Mouse (Mus musculus) midbrain, embryonic 16.5 days (tissue): ENCODE results near the gene Slc6a6. TPM values are rescaled to one million over a fixed set of nuclear protein-coding genes. Genes with fewer than 3 reads are reported as not detected.
A peak's percentile ranks its signal among the peaks of the same experiment; 100 is the strongest.

Experiments
- ATAC-seq: fragments of 200-750 bp; cut with Nextera tagmentation; 2 replicates; pipeline ENCODE4 v1.8.0; 2017; ENCODE audit warnings: moderate TSS enrichment
- H3K27ac ChIP-seq: fragments of 300-500 bp; sonication (generic); 2 replicates; pipeline ENCODE4 v1.5.1; 2014; ENCODE audit warnings: mild to moderate bottlenecking, low read length, mixed read lengths
- H3K27me3 ChIP-seq: fragments of 300-500 bp; sonication (generic); 2 replicates; pipeline ENCODE4 v1.6.1; 2014; ENCODE audit warnings: low read depth, low read length, mixed read lengths; ENCODE audit not compliant: control insufficient read depth, insufficient read depth
- H3K36me3 ChIP-seq: fragments of 300-500 bp; sonication (generic); 2 replicates; pipeline ENCODE4 v1.6.1; 2014; ENCODE audit warnings: mild to moderate bottlenecking, low read length, moderate library complexity, mixed read lengths; ENCODE audit not compliant: control insufficient read depth, insufficient read depth
- H3K4me1 ChIP-seq: fragments of 300-500 bp; sonication (generic); 2 replicates; pipeline ENCODE4 v1.6.1; 2014; ENCODE audit warnings: mild to moderate bottlenecking, low read length, mixed read lengths; ENCODE audit not compliant: control insufficient read depth, insufficient read depth
- H3K4me2 ChIP-seq: fragments of 300-500 bp; sonication (generic); 2 replicates; pipeline ENCODE4 v1.6.1; 2014; ENCODE audit warnings: mild to moderate bottlenecking, low read length, mixed read lengths
- H3K4me3 ChIP-seq: fragments of 300-500 bp; sonication (generic); 2 replicates; pipeline ENCODE4 v1.5.1; 2014; ENCODE audit warnings: low read depth, mild to moderate bottlenecking, low read length, moderate library complexity, mixed read lengths
- H3K9ac ChIP-seq: fragments of 300-500 bp; sonication (generic); 2 replicates; pipeline ENCODE4 v1.6.1; 2014; ENCODE audit warnings: low read depth, low read length, mixed read lengths
- H3K9me3 ChIP-seq: fragments of 300-500 bp; sonication (generic); replicated peaks from 2 replicates; pipeline ENCODE4 v1.6.1; 2014; ENCODE audit warnings: mild to moderate bottlenecking, low read length, mixed read lengths; ENCODE audit not compliant: control insufficient read depth, poor library complexity, severe bottlenecking
- WGBS: fragments of 180-500 bp; shearing (Covaris S2); extraction: QIAGEN DNeasy Blood & Tissue Kit; methylation state at CpG from one replicate; pipeline ENCODE4 v1.1.7; 2014; 5-methylcytosine and 5-hydroxymethylcytosine counted together
- polyA plus RNA-seq: library from polyadenylated mRNA; unstranded; fragments of >200 nt; fragmentation: Nextera tagmentation; extraction: Ambion mirVana; gene quantifications from 2 replicates; pipeline ENCODE4 v1.2.1, GENCODE M21; 2015

Gene Slc6a6
- polyA plus RNA-seq: 117 and 125 TPM in 2 replicates

DNA sequence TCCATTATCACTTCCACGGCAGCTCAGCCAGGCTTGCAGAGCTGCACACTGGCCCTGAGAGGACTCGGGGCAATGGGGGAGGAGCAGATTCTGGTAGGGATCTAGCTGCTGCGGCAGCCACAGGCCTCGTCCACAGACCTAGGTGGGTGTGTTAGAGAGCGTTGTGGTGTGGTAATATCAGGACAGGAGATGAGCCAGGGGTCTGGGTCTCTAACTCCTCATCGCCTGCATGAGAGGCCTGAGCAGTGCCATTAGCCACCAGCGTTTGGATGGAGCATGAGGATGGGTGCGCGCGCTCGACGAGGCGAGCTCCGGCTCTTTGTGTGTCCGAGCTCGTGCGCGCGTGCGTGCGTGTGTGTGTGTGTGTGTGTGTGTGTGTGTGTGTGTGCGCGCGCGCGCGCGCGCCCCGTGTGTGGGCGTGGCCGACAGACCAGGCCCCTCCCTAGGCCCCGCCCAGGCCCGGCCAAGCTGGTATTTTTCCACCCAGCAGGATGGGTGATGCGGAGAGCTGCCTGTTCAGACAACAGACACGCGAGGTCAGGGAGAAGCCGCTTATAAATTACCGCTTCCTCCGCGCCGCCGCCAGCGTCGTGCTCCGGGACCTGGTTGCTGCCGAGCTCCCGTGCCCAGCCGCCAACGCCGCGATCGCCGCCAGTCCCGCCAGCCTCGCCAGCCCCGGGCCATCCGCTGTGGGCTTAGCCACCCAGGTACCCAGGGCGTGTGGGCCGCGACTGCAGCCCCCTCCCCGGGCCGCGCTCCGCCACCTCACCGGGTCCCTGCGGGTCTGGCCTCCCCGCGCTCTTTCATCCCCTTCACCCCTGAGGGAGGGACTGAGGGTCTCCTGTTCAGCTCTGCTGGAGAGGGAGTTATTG is at the start of gene Slc6a6:
Gene Slc6a6, plus strand, starts transcription at position 452 of the 872 bp plus-strand sequence.
- H3K9me3 ChIP-seq: no peaks in the 10 kb centered on the region
- peak within 1 kb of the TSS; percentile 99 for H3K9ac ChIP-seq
- peak within 1 kb of the TSS; percentile 94 for H3K4me3 ChIP-seq
- peak within 1 kb of the TSS; percentile 94 for H3K4me2 ChIP-seq
- no peaks in the 10 kb centered on the region for H3K36me3 ChIP-seq
- peak; percentile 88 for ATAC-seq
- 1% methylated on average over 66 of the region's 69 CpGs for WGBS
- H3K4me1 ChIP-seq: peaks cover 32% of the 10 kb centered on the region
- no peaks in the 10 kb centered on the region for H3K27me3 ChIP-seq
- peak within 1 kb of the TSS; percentile 99 for H3K27ac ChIP-seq

- H3K27me3 ChIP-seq: no peaks in the 10 kb centered on the region
- no peak overlapping the region for H3K9ac ChIP-seq
- H3K9me3 ChIP-seq: no peaks in the 10 kb centered on the region
- no peaks in the 10 kb centered on the region for H3K4me1 ChIP-seq
- no peak overlapping the region for H3K4me2 ChIP-seq
- no peak overlapping the region for H3K27ac ChIP-seq
- ATAC-seq: no peak
- H3K36me3 ChIP-seq: no peaks in the 10 kb centered on the region
- no peak overlapping the region for H3K4me3 ChIP-seq
- 75% methylated on average over 2 of the region's 2 CpGs for WGBS
Measured at GRCm38 (mm10) chr6:91634417-91634816, 49.4 kb upstream of the Slc6a6 start.

GRCm38 (mm10) chr6:91634876-91635275 is 49.0 kb upstream of the Slc6a6 start:
- no peak overlapping the region for H3K27ac ChIP-seq
- WGBS: 68% methylated on average over 2 of the region's 2 CpGs
- no peak for ATAC-seq
- no peak overlapping the region for H3K4me3 ChIP-seq
- H3K4me2 ChIP-seq: no peak overlapping the region
- no peaks in the 10 kb centered on the region for H3K9me3 ChIP-seq
- no peaks in the 10 kb centered on the region for H3K36me3 ChIP-seq
- H3K4me1 ChIP-seq: no peaks in the 10 kb centered on the region
- no peaks in the 10 kb centered on the region for H3K27me3 ChIP-seq
- H3K9ac ChIP-seq: no peak overlapping the region

DNA sequence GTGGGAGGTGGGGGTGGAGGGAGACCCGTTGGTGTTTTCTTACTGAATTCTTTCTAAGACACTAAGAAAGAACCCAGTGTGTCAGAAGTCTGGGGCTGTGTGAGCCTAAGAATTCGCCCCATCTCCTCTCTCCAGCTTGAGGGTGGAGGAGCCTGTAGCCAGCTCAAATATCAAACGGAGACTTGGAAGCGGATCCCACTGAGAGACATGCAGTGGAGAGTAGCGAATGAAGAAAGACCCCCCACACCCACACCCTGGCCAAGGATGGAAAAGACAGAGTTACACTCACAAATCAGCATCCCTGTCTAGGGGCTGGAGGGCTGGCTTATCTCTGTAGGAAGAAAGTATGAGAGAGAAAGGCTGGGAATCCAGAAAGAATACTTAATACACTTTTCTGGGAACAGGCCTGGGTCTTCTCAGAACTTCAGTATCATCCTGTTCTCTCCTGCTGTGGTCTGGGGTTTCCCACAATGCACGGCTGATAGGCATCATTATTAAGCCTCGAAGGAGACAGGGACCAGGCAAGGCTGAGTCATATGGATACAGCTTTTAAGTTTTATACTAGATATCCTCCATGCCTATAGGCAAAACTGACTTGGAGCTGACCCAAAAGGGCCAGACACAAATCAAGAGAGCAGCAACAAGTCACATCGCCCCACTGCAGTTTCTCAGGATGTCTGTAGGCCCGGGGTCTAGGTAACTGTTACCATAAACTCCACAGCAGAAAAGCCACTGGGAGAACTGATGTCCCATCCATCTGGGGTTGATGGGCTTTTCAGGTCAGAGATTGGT is 45.5 kb upstream of the Slc6a6 start:
- ATAC-seq: no peak
- WGBS: 31% methylated on average over 9 of the region's 9 CpGs
- H3K36me3 ChIP-seq: no peaks in the 10 kb centered on the region
- H3K4me3 ChIP-seq: no peak overlapping the region
- no peaks in the 10 kb centered on the region for H3K9me3 ChIP-seq
- H3K27me3 ChIP-seq: no peaks in the 10 kb centered on the region
- H3K9ac ChIP-seq: no peak overlapping the region
- H3K4me2 ChIP-seq: no peak overlapping the region
- no peak overlapping the region for H3K27ac ChIP-seq
- no peaks in the 10 kb centered on the region for H3K4me1 ChIP-seq

- no peaks in the 10 kb centered on the region for H3K27me3 ChIP-seq
- no peak overlapping the region for H3K9ac ChIP-seq
- H3K4me3 ChIP-seq: no peak overlapping the region
- no peaks in the 10 kb centered on the region for H3K36me3 ChIP-seq
- WGBS: 79% methylated on average over 5 of the region's 5 CpGs
- H3K9me3 ChIP-seq: no peaks in the 10 kb centered on the region
- H3K27ac ChIP-seq: no peak overlapping the region
- no peak for ATAC-seq
- no peaks in the 10 kb centered on the region for H3K4me1 ChIP-seq
- no peak overlapping the region for H3K4me2 ChIP-seq
Measured at GRCm38 (mm10) chr6:91643011-91643410, 40.8 kb upstream of the Slc6a6 start.

DNA sequence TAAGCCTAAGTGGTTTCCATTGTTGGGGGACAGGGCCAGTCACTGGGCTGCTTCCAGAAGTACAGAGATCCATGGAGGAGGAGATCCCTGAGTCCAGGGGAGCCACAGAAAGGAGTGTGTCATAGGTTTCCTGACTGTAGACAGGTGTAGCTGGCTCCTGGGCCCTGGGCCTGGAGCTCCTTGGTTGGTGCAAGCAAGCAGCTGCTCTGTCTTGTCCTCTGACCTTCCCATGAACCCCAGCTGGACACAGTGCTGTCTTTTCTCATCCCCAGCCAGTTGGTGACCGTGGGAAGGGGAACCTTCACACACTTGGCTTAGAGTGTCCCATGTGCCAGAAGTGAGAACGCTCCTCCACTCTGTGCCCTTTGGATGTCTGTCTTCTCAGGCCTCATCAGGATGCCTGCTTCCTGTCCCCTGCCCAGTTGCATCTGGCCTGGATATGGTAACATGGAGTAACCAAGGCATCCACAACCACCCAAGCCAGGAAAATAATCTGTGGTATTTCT is 40.4 kb upstream of the Slc6a6 start:
- no peak for ATAC-seq

DNA sequence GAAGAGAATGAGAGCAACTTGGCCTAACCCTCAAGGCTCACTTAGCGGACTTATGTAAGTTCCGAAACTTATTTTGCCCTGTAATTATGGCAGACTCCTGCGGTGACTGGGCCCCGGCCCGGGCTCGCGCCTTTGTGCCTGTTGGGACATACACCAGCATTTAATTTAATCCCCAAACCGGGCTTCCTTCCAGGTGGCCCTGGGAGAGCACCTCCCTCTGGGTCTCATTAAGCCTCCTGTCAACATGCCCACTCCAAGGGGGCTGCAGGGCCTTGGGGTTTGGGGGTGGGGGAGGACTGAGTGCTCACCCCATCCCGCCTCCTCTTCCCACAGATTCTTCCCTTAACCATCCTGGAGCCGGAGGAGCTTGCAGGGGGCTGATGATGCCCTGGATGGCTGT is 37.8 kb upstream of the Slc6a6 start:
- H3K4me3 ChIP-seq: no peak overlapping the region
- H3K27ac ChIP-seq: no peak overlapping the region
- H3K9me3 ChIP-seq: no peaks in the 10 kb centered on the region
- H3K27me3 ChIP-seq: no peaks in the 10 kb centered on the region
- H3K4me2 ChIP-seq: no peak overlapping the region
- no peak for ATAC-seq
- H3K36me3 ChIP-seq: no peaks in the 10 kb centered on the region
- H3K4me1 ChIP-seq: no peaks in the 10 kb centered on the region
- no peak overlapping the region for H3K9ac ChIP-seq
- WGBS: 58% methylated on average over 10 of the region's 10 CpGs

More for the DNA sequence above, 40.4 kb upstream of the Slc6a6 start:
- H3K27ac ChIP-seq: no peak overlapping the region
- no peaks in the 10 kb centered on the region for H3K36me3 ChIP-seq
- H3K27me3 ChIP-seq: no peaks in the 10 kb centered on the region
- 92% methylated on average over 2 of the region's 2 CpGs for WGBS
- no peaks in the 10 kb centered on the region for H3K4me1 ChIP-seq
- H3K9ac ChIP-seq: no peak overlapping the region
- H3K9me3 ChIP-seq: no peaks in the 10 kb centered on the region
- no peak overlapping the region for H3K4me3 ChIP-seq
- H3K4me2 ChIP-seq: no peak overlapping the region

DNA sequence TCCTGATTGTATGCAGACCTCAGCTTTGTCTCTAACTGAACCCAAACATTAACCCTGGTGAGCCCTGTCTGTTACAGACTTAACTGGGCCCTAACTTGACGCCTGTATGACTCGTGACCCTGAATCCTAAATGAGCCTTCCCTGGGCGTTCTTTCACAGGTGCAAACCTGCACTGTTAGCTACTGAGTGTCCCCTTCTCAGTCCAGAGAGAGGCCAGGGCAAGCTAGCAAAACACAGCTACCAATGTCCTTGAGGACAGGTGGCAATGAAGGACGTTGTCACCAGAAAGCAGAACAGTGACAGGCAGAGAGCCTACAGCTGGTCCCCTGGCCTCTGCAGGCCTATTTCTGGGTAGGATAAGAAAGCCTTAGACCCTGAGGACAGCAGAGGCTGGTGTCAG is 37.0 kb upstream of the Slc6a6 start:
- H3K9me3 ChIP-seq: no peaks in the 10 kb centered on the region
- 78% methylated on average over 4 of the region's 4 CpGs for WGBS
- ATAC-seq: no peak
- no peak overlapping the region for H3K27ac ChIP-seq
- H3K4me2 ChIP-seq: no peak overlapping the region
- no peaks in the 10 kb centered on the region; the same call in 1 of the 2 replicates for H3K4me1 ChIP-seq
- H3K4me3 ChIP-seq: no peak overlapping the region
- no peak overlapping the region for H3K9ac ChIP-seq
- no peaks in the 10 kb centered on the region for H3K27me3 ChIP-seq
- no peaks in the 10 kb centered on the region for H3K36me3 ChIP-seq

- Histone ChIP-seq H3K27ac (no peak overlapping the region), H3K4me3 (no peak overlapping the region), H3K4me2 (no peak overlapping the region), H3K9ac (no peak overlapping the region), H3K4me1 (no peaks in the 10 kb centered on the region; the same call in 1 of the 2 replicates), H3K36me3 (no peaks in the 10 kb centered on the region), H3K27me3 (no peaks in the 10 kb centered on the region), H3K9me3 (no peaks in the 10 kb centered on the region)
- WGBS: 70% methylated on average over 9 of the region's 9 CpGs
- ATAC-seq: no peak
Measured at GRCm38 (mm10) chr6:91647385-91647791, 36.5 kb upstream of the Slc6a6 start.
